Mouse (Mus musculus) C2C12 (cell line): ENCODE results near the gene Lpo. TPM values are rescaled to one million over a fixed set of nuclear protein-coding genes. Genes with fewer than 3 reads are reported as not detected.

Experiments
- H3K27me3 ChIP-seq: one replicate; pipeline ENCODE4 v1.6.1; 2011; ENCODE audit not compliant: control insufficient read depth, insufficient read depth, insufficient read length
- H3K36me3 ChIP-seq: one replicate; pipeline ENCODE4 v1.6.1; 2011; ENCODE audit not compliant: control insufficient read depth, insufficient read depth
- H3K4me3 ChIP-seq: one replicate; pipeline ENCODE4 v1.5.1; 2011; ENCODE audit warnings: mild to moderate bottlenecking, control low read depth; ENCODE audit not compliant: poor library complexity, insufficient read depth, severe bottlenecking
- H3K79me2 ChIP-seq: one replicate; pipeline ENCODE4 v1.6.1; 2011; ENCODE audit not compliant: control insufficient read depth, insufficient read depth
- H3K79me3 ChIP-seq: one replicate; pipeline ENCODE4 v1.6.1; 2011; ENCODE audit warnings: low read depth, control low read depth
- H3ac ChIP-seq: one replicate; pipeline ENCODE3; 2011; ENCODE audit warnings: low read depth; ENCODE audit not compliant: control insufficient read depth, insufficient read length
- CEBPB ChIP-seq: IDR thresholded peaks from one replicate; pipeline ENCODE4 v1.6.1; 2011; ENCODE audit warnings: low read depth, mild to moderate bottlenecking, control low read depth, moderate library complexity
- CTCF ChIP-seq: IDR thresholded peaks from one replicate; pipeline ENCODE4 v1.5.1; 2011; ENCODE audit not compliant: control insufficient read depth, insufficient read depth, insufficient read length
- FOSL1 ChIP-seq: IDR thresholded peaks from one replicate; pipeline ENCODE4 v1.8.0; 2011; ENCODE audit warnings: mild to moderate bottlenecking, low read length; ENCODE audit not compliant: poor library complexity, insufficient read depth, severe bottlenecking
- MAX ChIP-seq: IDR thresholded peaks from one replicate; pipeline ENCODE4 v1.6.1; 2011; ENCODE audit warnings: mild to moderate bottlenecking, control low read depth
- MYOD1 ChIP-seq: IDR thresholded peaks from one replicate; pipeline ENCODE4 v1.6.1; 2011; ENCODE audit warnings: low read depth; ENCODE audit not compliant: control insufficient read depth, insufficient read length
- MYOG ChIP-seq: IDR thresholded peaks from one replicate; pipeline ENCODE4 v1.6.1; 2011; ENCODE audit not compliant: control insufficient read depth, insufficient read length; ENCODE audit errors: extremely low read depth
- USF1 ChIP-seq: IDR thresholded peaks from one replicate; pipeline ENCODE4 v1.6.1; 2011; ENCODE audit warnings: low read depth, mild to moderate bottlenecking, control low read depth, moderate library complexity
- polyA plus RNA-seq: library from polyadenylated mRNA; unstranded; fragments of >200 nt; fragmentation: generic; extraction: Trizol; gene quantifications from one replicate; pipeline ENCODE4 v1.2.1, GENCODE M21; 2012; ENCODE audit warnings: missing spikeins

The Lpo gene
- polyA plus RNA-seq, 1 experiment = not detected

DNA sequence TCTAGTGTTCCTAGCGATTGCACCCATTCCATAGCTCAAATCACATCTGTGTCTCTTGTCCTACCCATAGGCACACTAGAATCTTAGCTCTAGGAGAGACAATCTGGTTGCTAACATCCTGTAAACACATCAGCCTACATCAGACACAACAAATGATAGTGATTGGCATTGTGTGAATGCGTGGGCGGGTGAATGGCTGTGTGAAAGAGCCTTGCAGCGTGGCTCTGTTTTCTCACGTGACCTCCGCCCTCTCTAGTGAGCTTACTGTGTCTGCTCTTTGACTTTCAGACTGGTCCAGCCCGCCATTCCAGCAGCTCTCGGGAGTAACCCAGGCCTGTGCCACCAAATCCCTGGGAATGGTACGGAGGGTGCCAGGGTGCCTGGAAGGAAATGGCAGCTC is 32.3 kb upstream of the Lpo start:
- Histone ChIP-seq H3ac (no peak overlapping the region), H3K79me3 (no peaks in the 10 kb centered on the region), H3K79me2 (no peaks in the 10 kb centered on the region), H3K36me3 (peaks cover 6% of the 10 kb centered on the region), H3K4me3 (no peak overlapping the region), H3K27me3 (no peaks in the 10 kb centered on the region)
- no peak for TF ChIP-seq FOSL1
- no peak for TF ChIP-seq CTCF
- no peak for TF ChIP-seq CEBPB
- no peak for TF ChIP-seq MAX
- TF ChIP-seq MYOG = no peak
- no peak for TF ChIP-seq USF1
- no peak for TF ChIP-seq MYOD1

DNA sequence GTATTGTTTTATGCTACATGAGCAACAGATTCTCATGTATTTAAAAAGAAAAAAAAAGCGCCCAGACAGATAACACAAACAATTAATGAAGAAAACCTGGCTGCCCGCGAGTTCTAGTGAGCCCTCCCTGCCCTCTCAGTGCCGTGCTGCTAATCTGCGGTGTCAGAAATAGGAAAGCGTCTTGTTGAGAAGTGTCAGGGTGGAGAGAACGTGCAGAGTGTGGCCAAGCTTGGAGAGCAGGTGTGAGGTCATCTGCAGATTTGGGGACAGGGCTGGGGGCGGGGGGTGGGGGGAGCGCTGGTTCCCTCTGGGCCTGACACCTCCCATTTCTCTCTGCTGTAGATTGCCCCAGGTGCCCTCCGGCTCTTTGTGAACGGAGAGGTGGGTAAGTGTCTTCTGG is 31.2 kb upstream of the Lpo start:
- Histone ChIP-seq H3K79me3 (no peaks in the 10 kb centered on the region), H3K27me3 (no peaks in the 10 kb centered on the region), H3ac (no peak overlapping the region), H3K79me2 (no peaks in the 10 kb centered on the region), H3K36me3 (peaks cover 6% of the 10 kb centered on the region), H3K4me3 (no peak overlapping the region)
- no peak for TF ChIP-seq MYOD1
- no peak for TF ChIP-seq MAX
- TF ChIP-seq USF1 = no peak
- TF ChIP-seq FOSL1 = no peak
- TF ChIP-seq MYOG = no peak
- TF ChIP-seq CTCF = no peak
- no peak for TF ChIP-seq CEBPB

- no peak overlapping the region for H3ac ChIP-seq
- H3K79me3 ChIP-seq = no peaks in the 10 kb centered on the region
- H3K4me3 ChIP-seq = no peak overlapping the region
- H3K27me3 ChIP-seq = no peaks in the 10 kb centered on the region
- H3K36me3 ChIP-seq = no peaks in the 10 kb centered on the region
- TF ChIP-seq FOSL1 = peak; percentile 55
- TF ChIP-seq MAX = peak; percentile 75
- TF ChIP-seq CEBPB = no peak
- H3K79me2 ChIP-seq = no peaks in the 10 kb centered on the region
Measured at GRCm38 (mm10) chr11:87854550-87854949, 26.5 kb upstream of the Lpo start.

- no peaks in the 10 kb centered on the region for H3K36me3 ChIP-seq
Measured at GRCm38 (mm10) chr11:87853597-87853954, 25.5 kb upstream of the Lpo start.

DNA sequence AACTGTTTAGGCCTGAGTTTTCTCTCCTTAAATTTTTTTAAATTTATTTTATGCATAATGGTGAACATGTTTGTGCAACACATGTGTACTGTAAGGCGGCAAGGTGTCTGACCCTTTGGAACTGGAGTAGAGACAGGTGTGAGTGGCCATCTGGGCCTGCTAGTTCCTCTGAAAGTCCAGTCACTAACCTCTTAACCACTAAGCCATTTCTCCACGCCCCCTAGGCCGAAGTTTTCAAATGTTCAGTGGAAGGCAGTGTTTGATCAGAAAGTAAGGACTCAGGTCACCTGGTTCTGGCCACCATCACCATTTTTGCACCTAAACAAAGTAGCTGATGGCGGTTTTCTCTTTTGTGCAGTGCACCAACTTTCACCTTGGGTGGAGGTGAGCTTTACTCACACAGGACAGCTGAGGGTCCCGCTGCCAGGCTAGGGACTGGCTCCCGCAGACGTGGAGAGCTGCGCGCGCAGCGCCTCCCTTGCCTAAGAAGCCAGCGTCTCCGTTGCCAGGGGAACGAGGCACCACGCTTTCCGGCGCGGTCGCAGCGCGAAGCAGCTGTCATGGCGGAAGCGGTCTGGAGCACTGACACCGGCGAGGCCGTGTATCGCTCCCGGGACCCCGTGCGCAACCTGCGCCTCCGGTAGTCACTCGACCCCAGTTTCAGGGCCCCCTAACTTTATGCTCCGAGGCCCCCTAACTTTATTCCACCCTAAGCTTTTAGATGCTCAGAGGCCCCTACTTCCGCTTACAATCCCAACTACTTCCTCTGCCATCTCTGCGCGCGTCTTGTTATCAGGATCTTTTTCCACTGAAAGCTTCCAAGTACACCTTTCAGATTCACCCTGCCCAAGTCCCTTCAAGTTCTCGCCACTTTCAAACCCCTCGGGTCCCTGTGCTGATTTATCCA is 24.9 kb upstream of the Lpo start, which contains the start of gene Mks1:
Gene Mks1 (plus strand): TSS at position 526 of the 907 bp plus-strand sequence.
- Histone ChIP-seq H3ac (peak within 1 kb of the TSS; percentile 33), H3K79me3 (no peaks in the 10 kb centered on the region), H3K27me3 (no peaks in the 10 kb centered on the region), H3K4me3 (peak within 1 kb of the TSS; percentile 39), H3K79me2 (no peaks in the 10 kb centered on the region), H3K36me3 (no peaks in the 10 kb centered on the region)
- TF ChIP-seq MYOD1 = peak; percentile 73
- TF ChIP-seq MAX = peak; percentile 90
- TF ChIP-seq CTCF = no peak

More at GRCm38 (mm10) chr11:87853597-87853954, 25.5 kb upstream of the Lpo start:
- H3K79me2 ChIP-seq = no peaks in the 10 kb centered on the region
- no peak for TF ChIP-seq MYOD1
- no peak for TF ChIP-seq MYOG
- no peak for TF ChIP-seq USF1
- TF ChIP-seq FOSL1 = no peak
- no peak for TF ChIP-seq MAX
- H3K4me3 ChIP-seq = peak overlapping the region; percentile 39
- H3K79me3 ChIP-seq = no peaks in the 10 kb centered on the region
- peak overlapping the region; percentile 33 for H3ac ChIP-seq
- no peaks in the 10 kb centered on the region for H3K27me3 ChIP-seq

DNA sequence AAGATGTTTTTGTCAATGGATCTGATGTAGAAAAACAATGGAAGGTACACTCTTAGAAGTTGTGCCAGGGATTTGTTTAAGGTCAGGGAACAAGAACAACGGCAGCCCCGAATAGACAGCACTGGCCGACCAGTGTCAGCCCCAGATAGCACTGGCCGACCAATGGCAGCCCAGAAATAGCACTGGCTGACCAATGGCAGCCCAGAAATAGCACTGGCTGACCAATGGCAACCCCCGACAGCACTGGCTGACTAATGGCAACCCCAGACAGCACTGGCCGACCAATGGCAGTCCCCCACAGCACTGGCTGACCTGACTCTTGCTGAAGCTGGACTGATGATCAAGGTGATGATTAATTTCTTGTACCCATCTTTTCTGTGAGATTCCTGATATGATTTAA is 19.8 kb upstream of the Lpo start:
- Histone ChIP-seq H3ac (no peak overlapping the region), H3K79me2 (no peaks in the 10 kb centered on the region), H3K4me3 (no peak overlapping the region), H3K27me3 (peaks cover 6% of the 10 kb centered on the region), H3K79me3 (no peaks in the 10 kb centered on the region), H3K36me3 (no peaks in the 10 kb centered on the region)
- TF ChIP-seq CEBPB (no peak), CTCF (no peak), MYOD1 (no peak), USF1 (no peak), FOSL1 (no peak), MAX (no peak)
